Mouse (Mus musculus) stomach, postnatal 0 days (tissue): ENCODE data around the gene Gm28729.

Source experiments
- CTCF ChIP-seq: IDR thresholded peaks from 2 replicates; pipeline ENCODE4 v1.5.1; 2016; ENCODE audit warnings: antibody characterized with exemption, low read depth, mild to moderate bottlenecking, moderate library complexity
- EP300 ChIP-seq: optimal IDR thresholded peaks from 2 replicates; pipeline ENCODE3; 2016; ENCODE audit warnings: antibody characterized with exemption

DNA sequence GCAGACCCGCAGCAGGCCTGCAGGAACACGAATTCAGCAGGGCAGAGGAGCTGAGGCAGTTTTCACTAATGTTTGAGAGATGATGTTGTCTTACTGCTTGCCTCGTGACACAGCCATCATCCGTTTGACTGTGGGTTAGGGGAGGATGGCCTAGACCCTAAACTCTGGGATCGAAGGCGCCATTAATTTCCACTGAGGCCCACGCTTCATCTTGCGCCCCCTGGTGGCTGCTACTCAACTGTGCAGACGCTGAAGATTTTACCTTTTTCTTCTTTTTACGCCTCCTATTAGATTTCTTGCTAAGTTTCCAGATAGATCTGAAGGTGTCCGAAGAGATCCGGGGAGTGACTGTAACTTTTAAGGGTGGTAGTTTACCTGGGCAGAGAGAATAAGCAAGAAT is 33.3 kb downstream of the Gm28729 start:
- TF ChIP-seq CTCF (peak; percentile 87), EP300 (no peak)
